Mouse (Mus musculus): ENCODE measurements around the gene Ribc2. TPM values are rescaled to one million over a fixed set of nuclear protein-coding genes. Genes with fewer than 3 reads are reported as not detected.

Ribc2 gene
- polyA plus RNA-seq, 2 experiments, result not detected

GRCm38 (mm10) chr15:85177576-85177975 lies 45.7 kb downstream of the Ribc2 start:
- no peak overlapping the region for H3K4me2 ChIP-seq (ENCODE audit: low read depth)

GRCm38 (mm10) chr15:85178172-85178571 lies 46.3 kb downstream of the Ribc2 start:
- Histone ChIP-seq H3K9me3 (ENCODE audit: control insufficient read depth, low read length) (no peaks in the 10 kb centered on the region), H3K9ac (replicated peaks) (no peak overlapping the region), H3K4me3 (ENCODE audit: insufficient read depth in 1 of 2, low read depth in 2 of 2, low read length in 2 of 2) (no peak overlapping the region), H3K36me3 (replicated peaks; ENCODE audit: control insufficient read depth, insufficient read depth, low read depth) (no peaks in the 10 kb centered on the region), H3K4me2 (ENCODE audit: low read depth) (no peak overlapping the region), H3K4me1 (replicated peaks; ENCODE audit: control insufficient read depth in 2 of 2, insufficient read depth in 2 of 2, low read length in 1 of 2) (no peaks in the 10 kb centered on the region), H3K27me3 (ENCODE audit: control insufficient read depth, insufficient read depth, low read length) (no peaks in the 10 kb centered on the region), H3K27ac (no peak overlapping the region)
- TF ChIP-seq CTCF (IDR thresholded peaks at IDR 0.05; ENCODE audit: low read depth) (no peak), EP300 (IDR thresholded peaks at IDR 0.05; ENCODE audit: low read depth) (no peak)
- WGBS (ENCODE audit: insufficient replicate concordance), result 35% methylated on average over 6 of the region's 6 CpGs
- ATAC-seq (ENCODE audit: insufficient read depth) (no peak), DNase-seq (ENCODE audit: low read depth in 3 of 3, low spot score in 3 of 3) (no peak)

More at GRCm38 (mm10) chr15:85177576-85177975, 45.7 kb downstream of the Ribc2 start:
- H3K9ac ChIP-seq (replicated peaks), result no peak overlapping the region
- H3K36me3 ChIP-seq (replicated peaks; ENCODE audit: control insufficient read depth, insufficient read depth, low read depth), result no peaks in the 10 kb centered on the region
- 73% methylated on average over 8 of the region's 8 CpGs for WGBS (ENCODE audit: insufficient replicate concordance)
- ATAC-seq (ENCODE audit: insufficient read depth), result no peak
- no peaks in the 10 kb centered on the region for H3K9me3 ChIP-seq (ENCODE audit: control insufficient read depth, low read length)
- no peaks in the 10 kb centered on the region for H3K4me1 ChIP-seq (replicated peaks; ENCODE audit: control insufficient read depth in 2 of 2, insufficient read depth in 2 of 2, low read length in 1 of 2)
- H3K4me3 ChIP-seq (ENCODE audit: insufficient read depth in 1 of 2, low read depth in 2 of 2, low read length in 2 of 2), result no peak overlapping the region
- DNase-seq (ENCODE audit: low read depth in 3 of 3, low spot score in 3 of 3), result peak; percentile 86 to 90 (median 88)
- no peak overlapping the region for H3K27ac ChIP-seq
- H3K27me3 ChIP-seq (ENCODE audit: control insufficient read depth, insufficient read depth, low read length), result no peaks in the 10 kb centered on the region
- no peak for TF ChIP-seq CTCF (IDR thresholded peaks at IDR 0.05; ENCODE audit: low read depth)
- no peak for TF ChIP-seq EP300 (IDR thresholded peaks at IDR 0.05; ENCODE audit: low read depth)

- Histone ChIP-seq H3K4me2 (ENCODE audit: low read depth) (no peak overlapping the region), H3K9ac (replicated peaks) (no peak overlapping the region), H3K27ac (no peak overlapping the region), H3K27me3 (ENCODE audit: control insufficient read depth, insufficient read depth, low read length) (no peaks in the 10 kb centered on the region), H3K4me3 (ENCODE audit: insufficient read depth in 1 of 2, low read depth in 2 of 2, low read length in 2 of 2) (no peak overlapping the region), H3K9me3 (ENCODE audit: control insufficient read depth, low read length) (no peaks in the 10 kb centered on the region), H3K4me1 (replicated peaks; ENCODE audit: control insufficient read depth in 2 of 2, insufficient read depth in 2 of 2, low read length in 1 of 2) (no peaks in the 10 kb centered on the region), H3K36me3 (replicated peaks; ENCODE audit: control insufficient read depth, insufficient read depth, low read depth) (no peaks in the 10 kb centered on the region)
- WGBS (ENCODE audit: insufficient replicate concordance), result 61% methylated on average over 7 of the region's 7 CpGs
- TF ChIP-seq CTCF (IDR thresholded peaks at IDR 0.05; ENCODE audit: low read depth), result no peak
- TF ChIP-seq EP300 (IDR thresholded peaks at IDR 0.05; ENCODE audit: low read depth), result no peak
- no peak for DNase-seq (ENCODE audit: low read depth in 3 of 3, low spot score in 3 of 3)
- no peak for ATAC-seq (ENCODE audit: insufficient read depth)
These were observed 47.8 kb downstream of the Ribc2 start for GRCm38 (mm10) chr15:85179528-85180180.

- Histone ChIP-seq H3K27ac (no peak overlapping the region), H3K9ac (replicated peaks) (no peak overlapping the region), H3K4me2 (ENCODE audit: low read depth) (no peak overlapping the region), H3K36me3 (replicated peaks; ENCODE audit: control insufficient read depth, insufficient read depth, low read depth) (no peaks in the 10 kb centered on the region), H3K4me1 (replicated peaks; ENCODE audit: control insufficient read depth in 2 of 2, insufficient read depth in 2 of 2, low read length in 1 of 2) (no peaks in the 10 kb centered on the region), H3K27me3 (ENCODE audit: control insufficient read depth, insufficient read depth, low read length) (no peaks in the 10 kb centered on the region), H3K9me3 (ENCODE audit: control insufficient read depth, low read length) (no peaks in the 10 kb centered on the region), H3K4me3 (ENCODE audit: insufficient read depth in 1 of 2, low read depth in 2 of 2, low read length in 2 of 2) (no peak overlapping the region)
- TF ChIP-seq EP300 (IDR thresholded peaks at IDR 0.05; ENCODE audit: low read depth), result no peak
- TF ChIP-seq CTCF (IDR thresholded peaks at IDR 0.05; ENCODE audit: low read depth), result no peak
- ATAC-seq (ENCODE audit: insufficient read depth) (no peak), DNase-seq (ENCODE audit: low read depth in 3 of 3, low spot score in 3 of 3) (no peak)
These were observed 48.5 kb downstream of the Ribc2 start for GRCm38 (mm10) chr15:85180368-85180767.

DNA sequence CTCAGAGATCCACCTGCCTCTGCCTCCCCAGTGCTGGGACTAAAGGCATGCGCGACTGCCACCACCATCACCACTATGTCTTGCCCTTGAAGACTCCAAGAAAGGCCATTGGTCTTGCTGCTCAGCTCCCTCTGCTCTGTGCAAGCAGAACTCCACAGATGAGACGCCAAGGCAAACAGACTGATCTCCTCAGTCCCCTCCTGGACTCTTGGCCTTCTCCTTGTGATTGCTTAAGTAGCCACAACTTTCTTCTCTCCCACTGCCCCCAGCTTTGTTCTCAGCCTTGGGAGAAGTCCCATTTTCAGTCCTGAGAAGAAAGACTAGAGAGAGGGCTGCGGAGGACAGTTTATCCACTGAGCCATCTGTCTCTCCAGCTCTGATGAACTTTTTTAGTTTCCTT lies 50.2 kb downstream of the Ribc2 start:
- whole genome bisulfite sequencing (ENCODE audit: insufficient replicate concordance), result 58% methylated on average over 4 of the region's 4 CpGs
- no peak overlapping the region for H3K27ac ChIP-seq
- H3K9ac ChIP-seq (replicated peaks), result no peak overlapping the region
- H3K4me1 ChIP-seq (replicated peaks; ENCODE audit: control insufficient read depth in 2 of 2, insufficient read depth in 2 of 2, low read length in 1 of 2), result no peaks in the 10 kb centered on the region
- no peaks in the 10 kb centered on the region for H3K27me3 ChIP-seq (ENCODE audit: control insufficient read depth, insufficient read depth, low read length)
- no peak overlapping the region for H3K4me2 ChIP-seq (ENCODE audit: low read depth)
- TF ChIP-seq CTCF (IDR thresholded peaks at IDR 0.05; ENCODE audit: low read depth), result no peak
- no peak for TF ChIP-seq EP300 (IDR thresholded peaks at IDR 0.05; ENCODE audit: low read depth)
- no peaks in the 10 kb centered on the region for H3K36me3 ChIP-seq (replicated peaks; ENCODE audit: control insufficient read depth, insufficient read depth, low read depth)
- H3K4me3 ChIP-seq (ENCODE audit: insufficient read depth in 1 of 2, low read depth in 2 of 2, low read length in 2 of 2), result no peak overlapping the region
- DNase-seq (ENCODE audit: low read depth in 3 of 3, low spot score in 3 of 3) (no peak), ATAC-seq (ENCODE audit: insufficient read depth) (no peak)
- no peaks in the 10 kb centered on the region for H3K9me3 ChIP-seq (ENCODE audit: control insufficient read depth, low read length)
